Mouse (Mus musculus): ENCODE measurements around the gene Ptprh. TPM values are rescaled to one million over a fixed set of nuclear protein-coding genes. Genes with fewer than 3 reads are reported as not detected.
"Not testable (repeated sequence)": the region's sequence is repeated elsewhere in the genome, so short reads cannot be mapped to it uniquely, and the experiment has no call there.

Gene Ptprh
- polyA plus RNA-seq, 1 experiment from 2014 or later: not detected

- Histone ChIP-seq H3K9ac (ENCODE audit: low read length) (no peak overlapping the region), H3K27ac (ENCODE audit: low read length) (no peak overlapping the region), H3K4me2 (ENCODE audit: low read depth, low read length) (no peak overlapping the region), H3K9me3 (ENCODE audit: control insufficient read depth, low read length) (no peaks in the 10 kb centered on the region), H3K4me1 (replicated peaks; ENCODE audit: control insufficient read depth, insufficient read depth, low read length) (no peaks in the 10 kb centered on the region; the same call in 1 of the 2 replicates), H3K36me3 (ENCODE audit: control insufficient read depth, insufficient read depth, low read length) (no peaks in the 10 kb centered on the region), H3K27me3 (ENCODE audit: control insufficient read depth, insufficient read depth, low read depth, low read length) (peaks cover 2% of the 10 kb centered on the region), H3K4me3 (ENCODE audit: low read length) (no peak overlapping the region)
- 87% methylated on average over 4 of the region's 4 CpGs for WGBS
- ATAC-seq (ENCODE audit: low read depth): no peak
Observed at GRCm38 (mm10) chr7:4536369-4536768, 67.5 kb downstream of the Ptprh start.

DNA sequence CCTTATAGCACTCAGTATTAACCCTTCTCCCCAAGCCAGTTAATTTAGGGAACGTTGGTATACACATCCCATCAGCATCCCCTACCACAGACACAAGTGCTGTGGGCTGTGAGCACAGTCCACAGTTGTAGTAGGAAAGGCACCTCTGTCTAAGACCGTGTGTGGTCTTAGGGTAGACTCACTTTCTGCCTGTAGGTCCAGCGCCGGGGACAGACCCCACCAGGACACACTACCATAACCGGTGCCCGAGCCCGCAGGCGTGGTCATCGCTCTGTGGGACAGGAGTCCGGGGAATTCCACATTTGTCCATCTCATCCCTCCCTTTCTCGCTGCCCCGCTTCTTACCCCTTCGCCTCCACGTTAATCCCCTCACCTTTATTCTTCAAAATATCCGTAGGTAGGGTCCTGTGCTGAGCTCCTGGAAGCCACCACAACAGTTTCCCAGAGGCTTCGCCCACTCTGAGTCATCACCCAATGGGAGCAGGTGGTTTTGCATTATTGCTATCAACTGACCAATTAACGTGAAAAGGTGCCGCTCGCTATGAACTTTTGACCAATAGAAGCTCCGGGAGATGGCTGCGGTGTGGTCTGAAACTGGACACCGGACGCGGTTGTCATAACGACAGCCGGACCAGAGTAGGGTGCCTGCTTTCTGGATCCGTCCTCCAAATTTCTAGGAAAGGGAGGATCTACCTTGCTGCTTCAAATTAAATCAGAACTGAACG lies 71.7 kb downstream of the Ptprh start, which contains the start of gene Dnaaf3:
TSS of gene Dnaaf3 (minus strand) at position 449 of the 725 bp plus-strand sequence.
- peaks cover under 1% of the 10 kb centered on the region; the same call in 1 of the 2 replicates for H3K4me1 ChIP-seq (replicated peaks; ENCODE audit: control insufficient read depth, insufficient read depth, low read length)
- H3K9ac ChIP-seq (ENCODE audit: low read length): peak within 1 kb of the TSS; percentile 34; the same call in 1 of the 2 replicates
- no peaks in the 10 kb centered on the region for H3K36me3 ChIP-seq (ENCODE audit: control insufficient read depth, insufficient read depth, low read length)
- H3K27ac ChIP-seq (ENCODE audit: low read length): no peak within 1 kb of the TSS
- no peaks in the 10 kb centered on the region; the same call in 1 of the 2 replicates for H3K27me3 ChIP-seq (ENCODE audit: control insufficient read depth, insufficient read depth, low read depth, low read length)
- WGBS: 3% methylated on average over 28 of the region's 28 CpGs
- peak within 1 kb of the TSS; percentile 44 for H3K4me3 ChIP-seq (ENCODE audit: low read length)
- peak; percentile 96 for ATAC-seq (ENCODE audit: low read depth)
- H3K9me3 ChIP-seq (ENCODE audit: control insufficient read depth, low read length): no peaks in the 10 kb centered on the region
- peak within 1 kb of the TSS; percentile 61 for H3K4me2 ChIP-seq (ENCODE audit: low read depth, low read length)

- not testable (repeated sequence) for H3K4me2 ChIP-seq (ENCODE audit: low read depth, low read length); H3K27me3 ChIP-seq (ENCODE audit: control insufficient read depth, insufficient read depth, low read depth, low read length); H3K36me3 ChIP-seq (ENCODE audit: control insufficient read depth, insufficient read depth, low read length); H3K4me1 ChIP-seq (replicated peaks; ENCODE audit: control insufficient read depth, insufficient read depth, low read length); H3K4me3 ChIP-seq (ENCODE audit: low read length); H3K9me3 ChIP-seq (ENCODE audit: control insufficient read depth, low read length); H3K27ac ChIP-seq (ENCODE audit: low read length); H3K9ac ChIP-seq (ENCODE audit: low read length); ATAC-seq (ENCODE audit: low read depth)
- 32% methylated on average over 7 of the region's 8 CpGs for WGBS
Observed at GRCm38 (mm10) chr7:4530166-4530565, 73.7 kb downstream of the Ptprh start.

DNA sequence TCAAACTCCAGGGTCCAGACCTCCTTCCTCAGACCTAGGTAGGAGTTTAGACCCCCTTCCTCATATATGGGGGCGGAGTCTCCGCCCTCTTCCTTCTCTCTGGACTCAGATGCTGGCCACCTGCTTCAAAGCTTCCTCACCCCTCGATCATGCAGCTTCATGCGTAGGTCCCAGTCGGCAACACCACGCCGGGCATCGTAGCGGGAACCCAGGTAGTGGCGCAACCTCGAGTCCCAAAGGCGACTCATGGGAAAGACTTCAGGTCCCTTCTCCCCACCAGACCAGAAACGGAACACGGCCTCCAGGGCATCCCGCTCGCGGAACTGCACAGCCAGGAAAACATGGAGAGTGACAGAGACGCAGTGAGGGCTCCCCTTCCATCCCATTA lies 76.5 kb downstream of the Ptprh start:
- 50% methylated on average over 18 of the region's 18 CpGs for WGBS
- H3K27me3 ChIP-seq (ENCODE audit: control insufficient read depth, insufficient read depth, low read depth, low read length): no peaks in the 10 kb centered on the region; the same call in 1 of the 2 replicates
- H3K27ac ChIP-seq (ENCODE audit: low read length): no peak overlapping the region
- no peak for ATAC-seq (ENCODE audit: low read depth)
- H3K36me3 ChIP-seq (ENCODE audit: control insufficient read depth, insufficient read depth, low read length): no peaks in the 10 kb centered on the region
- H3K4me3 ChIP-seq (ENCODE audit: low read length): peak overlapping the region; percentile 48; the same call in 1 of the 2 replicates
- peaks cover 6% of the 10 kb centered on the region for H3K4me1 ChIP-seq (replicated peaks; ENCODE audit: control insufficient read depth, insufficient read depth, low read length)
- H3K9ac ChIP-seq (ENCODE audit: low read length): peak overlapping the region; percentile 71
- no peaks in the 10 kb centered on the region; the same call in 1 of the 2 replicates for H3K9me3 ChIP-seq (ENCODE audit: control insufficient read depth, low read length)
- peak overlapping the region; percentile 75 for H3K4me2 ChIP-seq (ENCODE audit: low read depth, low read length)

GRCm38 (mm10) chr7:4526341-4527301 lies 77.2 kb downstream of the Ptprh start:
- H3K4me1 ChIP-seq (replicated peaks; ENCODE audit: control insufficient read depth, insufficient read depth, low read length): peaks cover 6% of the 10 kb centered on the region
- ATAC-seq (ENCODE audit: low read depth): peak; percentile 94
- 21% methylated on average over 40 of the region's 40 CpGs for WGBS

DNA sequence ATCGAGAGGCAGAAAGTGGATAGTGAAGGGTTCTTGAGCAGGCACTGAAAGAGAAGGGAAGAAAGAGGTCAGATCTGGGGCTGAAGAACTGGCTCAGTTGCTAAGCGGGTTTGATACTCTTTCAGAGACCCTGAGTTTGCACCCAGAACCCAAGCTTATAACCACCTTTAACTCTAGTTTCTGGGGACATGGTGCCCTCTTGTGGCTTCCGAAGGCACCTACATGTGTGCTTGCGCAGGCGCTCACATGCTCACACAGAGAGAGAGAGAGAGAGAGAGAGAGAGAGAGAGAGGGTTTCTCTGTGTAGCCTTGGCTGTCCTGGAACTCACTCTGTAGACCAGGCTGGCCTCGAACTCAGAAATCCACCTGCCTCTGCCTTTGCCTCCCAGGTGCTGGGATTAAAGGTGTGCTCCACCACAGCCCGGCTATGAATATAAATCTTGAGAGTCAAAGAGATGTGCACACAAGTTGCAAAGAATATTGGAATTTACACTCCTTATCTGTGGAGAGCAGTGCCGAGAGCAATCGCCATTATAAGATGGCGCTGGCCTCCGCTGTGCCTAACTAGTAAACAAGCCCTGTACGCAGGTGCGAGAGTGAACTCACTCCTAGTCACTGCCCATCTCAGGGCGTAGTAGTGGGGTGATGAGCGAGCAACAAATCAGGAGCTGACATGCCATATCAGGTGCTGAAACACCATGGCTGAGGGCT lies 79.5 kb downstream of the Ptprh start, which contains the start of gene Tnni3:
TSS of gene Tnni3 (minus strand) at position 18 of the 711 bp plus-strand sequence.
- not testable (repeated sequence) for H3K36me3 ChIP-seq (ENCODE audit: control insufficient read depth, insufficient read depth, low read length); H3K4me3 ChIP-seq (ENCODE audit: low read length); H3K27me3 ChIP-seq (ENCODE audit: control insufficient read depth, insufficient read depth, low read depth, low read length); H3K27ac ChIP-seq (ENCODE audit: low read length); H3K9me3 ChIP-seq (ENCODE audit: control insufficient read depth, low read length); H3K9ac ChIP-seq (ENCODE audit: low read length); H3K4me2 ChIP-seq (ENCODE audit: low read depth, low read length)
- peak; percentile 19; the same call in 1 of the 2 replicates for ATAC-seq (ENCODE audit: low read depth)
- WGBS: 59% methylated on average over 15 of the region's 15 CpGs
- H3K4me1 ChIP-seq (replicated peaks; ENCODE audit: control insufficient read depth, insufficient read depth, low read length): peaks cover 11% of the 10 kb centered on the region

More at GRCm38 (mm10) chr7:4526341-4527301, 77.2 kb downstream of the Ptprh start:
- no peaks in the 10 kb centered on the region; the same call in 1 of the 2 replicates for H3K27me3 ChIP-seq (ENCODE audit: control insufficient read depth, insufficient read depth, low read depth, low read length)
- H3K9me3 ChIP-seq (ENCODE audit: control insufficient read depth, low read length): no peaks in the 10 kb centered on the region; the same call in 1 of the 2 replicates
- no peaks in the 10 kb centered on the region for H3K36me3 ChIP-seq (ENCODE audit: control insufficient read depth, insufficient read depth, low read length)
- H3K27ac ChIP-seq (ENCODE audit: low read length): peak overlapping the region; percentile 37
- peak overlapping the region; percentile 71 for H3K9ac ChIP-seq (ENCODE audit: low read length)
- H3K4me2 ChIP-seq (ENCODE audit: low read depth, low read length): peak overlapping the region; percentile 75
- peak overlapping the region; percentile 48 for H3K4me3 ChIP-seq (ENCODE audit: low read length)

DNA sequence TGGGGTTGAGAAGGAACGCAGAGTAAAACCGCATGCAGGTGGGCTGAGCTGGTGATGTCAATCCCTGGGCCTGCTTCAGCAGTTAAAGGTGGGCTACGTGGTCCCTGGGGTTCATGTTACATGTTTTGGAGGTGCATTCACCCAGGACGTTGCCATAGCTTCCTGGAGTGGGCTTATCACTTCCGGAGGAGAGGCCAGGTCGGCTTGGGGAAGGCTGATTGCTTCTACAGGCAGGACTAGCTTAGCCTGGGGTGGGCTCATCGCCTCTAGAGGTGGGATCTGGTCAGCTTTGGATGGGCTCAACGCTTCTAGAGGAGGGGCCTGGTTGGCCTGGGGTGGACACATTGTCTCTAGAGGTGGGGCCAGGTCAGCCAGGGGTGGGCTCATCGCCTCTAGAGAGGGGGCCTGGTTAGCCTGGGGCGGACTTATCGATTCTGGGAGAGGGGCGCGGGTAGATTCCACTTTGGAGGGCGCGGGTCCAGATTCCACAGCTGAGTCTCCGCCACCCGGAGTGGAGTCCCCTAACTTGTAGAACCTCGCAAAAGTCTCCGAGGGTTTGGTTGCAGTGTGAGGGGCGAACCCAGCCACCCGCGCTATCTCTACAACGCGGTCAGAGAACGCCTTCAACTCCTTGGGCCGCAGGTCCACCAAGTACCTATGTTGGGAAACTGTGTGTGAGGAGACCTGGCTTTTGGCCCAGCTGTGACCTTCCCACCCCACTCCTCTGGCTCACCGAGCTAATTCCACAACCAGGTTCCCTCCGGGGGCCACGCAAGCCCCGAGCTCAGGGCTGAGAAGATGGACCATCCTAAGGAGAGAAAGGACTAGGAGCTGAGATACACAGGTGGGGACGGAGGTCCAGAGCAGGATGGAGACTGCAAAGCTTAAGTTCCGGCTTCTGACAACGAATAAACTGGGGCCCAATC lies 80.4 kb downstream of the Ptprh start:
- no peak for ATAC-seq (ENCODE audit: low read depth)
- Histone ChIP-seq H3K4me2 (ENCODE audit: low read depth, low read length) (no peak overlapping the region), H3K9me3 (ENCODE audit: control insufficient read depth, low read length) (no peaks in the 10 kb centered on the region; the same call in 1 of the 2 replicates), H3K36me3 (ENCODE audit: control insufficient read depth, insufficient read depth, low read length) (no peaks in the 10 kb centered on the region), H3K27me3 (ENCODE audit: control insufficient read depth, insufficient read depth, low read depth, low read length) (peaks cover 4% of the 10 kb centered on the region), H3K9ac (ENCODE audit: low read length) (no peak overlapping the region; the same call in 1 of the 2 replicates), H3K4me1 (replicated peaks; ENCODE audit: control insufficient read depth, insufficient read depth, low read length) (peaks cover 11% of the 10 kb centered on the region), H3K4me3 (ENCODE audit: low read length) (no peak overlapping the region), H3K27ac (ENCODE audit: low read length) (no peak overlapping the region)
- 83% methylated on average over 33 of the region's 33 CpGs for WGBS

DNA sequence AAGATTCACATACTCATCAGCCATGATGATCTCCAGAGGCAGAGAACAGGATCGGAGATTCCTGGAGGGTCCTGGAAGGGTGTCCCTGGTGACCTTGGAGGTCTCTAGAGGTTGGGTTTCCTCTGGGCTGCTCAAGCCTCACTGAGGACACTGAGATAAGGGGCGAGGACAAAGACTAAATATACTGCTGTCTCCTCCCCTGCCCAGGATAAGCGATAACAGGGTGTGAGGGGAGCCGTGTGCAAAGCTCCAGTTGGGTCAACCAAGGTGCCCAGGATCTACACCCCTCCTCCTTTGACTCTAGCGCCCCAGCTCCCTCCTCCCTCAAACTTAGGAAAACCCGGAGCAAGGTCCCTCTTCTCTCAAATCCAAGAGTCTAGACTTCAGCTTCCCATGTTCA lies 81.5 kb downstream of the Ptprh start:
- H3K4me2 ChIP-seq (ENCODE audit: low read depth, low read length): no peak overlapping the region
- H3K27me3 ChIP-seq (ENCODE audit: control insufficient read depth, insufficient read depth, low read depth, low read length): peaks cover 4% of the 10 kb centered on the region
- no peak overlapping the region for H3K4me3 ChIP-seq (ENCODE audit: low read length)
- WGBS: 60% methylated on average over 6 of the region's 6 CpGs
- no peaks in the 10 kb centered on the region for H3K36me3 ChIP-seq (ENCODE audit: control insufficient read depth, insufficient read depth, low read length)
- no peak overlapping the region for H3K9ac ChIP-seq (ENCODE audit: low read length)
- ATAC-seq (ENCODE audit: low read depth): no peak
- H3K27ac ChIP-seq (ENCODE audit: low read length): no peak overlapping the region
- peaks cover 11% of the 10 kb centered on the region for H3K4me1 ChIP-seq (replicated peaks; ENCODE audit: control insufficient read depth, insufficient read depth, low read length)
- no peaks in the 10 kb centered on the region; the same call in 1 of the 2 replicates for H3K9me3 ChIP-seq (ENCODE audit: control insufficient read depth, low read length)

Measured in lung, embryonic 16.5 days (tissue).